Mouse (Mus musculus): ENCODE data around the gene Dgki. TPM values are rescaled to one million over a fixed set of nuclear protein-coding genes. Genes with fewer than 3 reads are reported as not detected.

Gene Dgki
- total and polyA plus RNA-seq, 3 experiments = not detected

DNA sequence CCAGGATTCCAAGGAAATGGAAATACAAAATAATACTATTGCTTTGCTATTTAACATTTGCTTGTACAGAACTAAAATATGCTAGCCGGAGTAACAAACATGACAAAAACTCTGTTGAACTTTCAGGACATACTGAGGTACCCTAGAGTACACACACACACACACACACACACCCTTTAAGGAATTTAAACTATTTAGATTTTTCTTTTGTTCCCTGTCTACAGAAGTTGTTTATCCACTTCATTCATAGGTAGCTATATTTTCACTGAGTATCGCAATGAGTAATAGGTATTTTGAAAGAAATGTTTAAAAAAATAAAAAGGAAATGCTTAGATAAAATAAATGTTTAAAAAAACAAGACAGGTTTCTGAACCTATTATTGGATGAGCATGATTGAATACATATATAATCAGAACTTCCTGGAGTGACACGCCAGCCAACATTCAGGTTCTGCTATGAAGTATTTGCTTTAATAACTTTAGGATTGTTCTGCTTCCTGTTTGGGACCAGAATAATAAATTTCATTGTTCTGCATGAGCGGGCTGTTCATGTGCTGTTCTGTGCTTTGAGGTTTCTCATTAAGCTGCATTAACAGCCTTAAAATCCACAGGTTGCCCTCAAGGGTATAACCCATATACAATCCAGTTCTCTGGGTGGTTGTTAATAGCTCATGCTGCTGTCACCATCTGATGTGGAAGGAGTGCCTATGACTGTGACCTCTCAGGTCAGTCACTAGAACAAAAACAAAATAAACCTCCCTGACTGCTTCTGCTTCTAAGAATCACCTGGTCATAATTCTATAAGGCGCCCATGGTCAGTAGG, 457.7 kb downstream of the Dgki start:
- H3K79me2 ChIP-seq (ENCODE audit: control insufficient read depth, insufficient read depth, low read length, poor library complexity) = no peaks in the 10 kb centered on the region
- no peak overlapping the region for H3K9ac ChIP-seq (ENCODE audit: control insufficient read depth, low read depth, low read length, poor library complexity, severe bottlenecking)
- no peaks in the 10 kb centered on the region for H3K9me3 ChIP-seq (replicated peaks; ENCODE audit: insufficient read depth, low read length)
- H3K4me1 ChIP-seq (ENCODE audit: control insufficient read depth in 1 of 2, insufficient read depth in 2 of 2, low read length in 2 of 2) = no peaks in the 10 kb centered on the region
- H3K27ac ChIP-seq (ENCODE audit: control insufficient read depth, low read depth, low read length) = no peak overlapping the region
- H3K36me3 ChIP-seq (ENCODE audit: control insufficient read depth in 1 of 2, insufficient read depth in 2 of 2, low read length in 2 of 2) = no peaks in the 10 kb centered on the region
- DNase-seq (ENCODE audit: low read depth, low spot score) = no peak
- no peaks in the 10 kb centered on the region for H3K27me3 ChIP-seq (ENCODE audit: control insufficient read depth in 1 of 2, insufficient read depth in 2 of 2, low read length in 2 of 2)
- no peak overlapping the region for H3K4me3 ChIP-seq (ENCODE audit: control insufficient read depth in 1 of 2, insufficient read depth in 1 of 2, low read depth in 2 of 2, low read length in 2 of 2)
- TF ChIP-seq SMC3 (IDR thresholded peaks at IDR 0.05; ENCODE audit: low read depth, low read length) (no peak), MAFK (IDR thresholded peaks at IDR 0.05; ENCODE audit: borderline replicate concordance, low read depth, low read length) (no peak), MAX (IDR thresholded peaks at IDR 0.05; ENCODE audit: low read length) (no peak), NRF1 (IDR thresholded peaks at IDR 0.05; ENCODE audit: insufficient read depth, low read depth, low read length, poor library complexity, severe bottlenecking) (no peak), GATA1 (IDR thresholded peaks at IDR 0.05; ENCODE audit: low read depth, low read length) (no peak), GABPA (IDR thresholded peaks at IDR 0.05; ENCODE audit: low read depth, low read length) (no peak), EP300 (IDR thresholded peaks at IDR 0.05; ENCODE audit: low read depth in 1 of 2, low read length in 2 of 2) (no peak), TCF12 (IDR thresholded peaks at IDR 0.05; ENCODE audit: low read depth, low read length) (no peak), HCFC1 (IDR thresholded peaks at IDR 0.05; ENCODE audit: low read depth, low read length) (no peak), ELF1 (IDR thresholded peaks at IDR 0.05; ENCODE audit: low read depth, low read length) (no peak), JUND (IDR thresholded peaks at IDR 0.05; ENCODE audit: low read depth, low read length) (no peak), TBP (IDR thresholded peaks at IDR 0.05; ENCODE audit: low read depth, low read length) (no peak)

DNA sequence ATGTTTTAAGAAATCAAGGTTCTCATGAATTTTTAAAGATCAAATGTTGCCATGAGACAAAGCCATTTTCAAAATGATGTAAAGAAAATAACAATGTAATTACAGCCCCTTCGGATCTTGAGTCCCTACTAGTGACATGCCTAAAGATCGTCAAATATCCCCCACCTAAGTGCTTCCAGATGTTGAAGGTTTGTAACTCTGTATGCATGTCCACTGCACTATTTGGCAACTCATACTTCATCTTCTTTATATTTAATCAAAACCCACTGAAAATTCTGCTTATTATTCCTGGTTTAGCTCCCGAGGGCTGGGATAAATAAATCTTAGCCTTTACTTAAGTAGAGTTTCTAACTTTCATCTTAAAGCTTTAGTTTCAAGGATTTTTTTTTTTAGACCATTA, 458.3 kb downstream of the Dgki start:
- H3K9ac ChIP-seq (ENCODE audit: control insufficient read depth, low read depth, low read length, poor library complexity, severe bottlenecking) = no peak overlapping the region
- TF ChIP-seq ELF1 (IDR thresholded peaks at IDR 0.05; ENCODE audit: low read depth, low read length) = no peak
- no peak for TF ChIP-seq CTCF (IDR thresholded peaks at IDR 0.05 in 2 of 3, conservative IDR thresholded peaks at IDR 0.05 in 1 of 3; ENCODE audit: control insufficient read depth in 1 of 3, insufficient read depth in 1 of 3, low read depth in 2 of 3, low read length in 3 of 3, poor library complexity in 1 of 3, severe bottlenecking in 1 of 3)
- no peak for TF ChIP-seq NELFE (IDR thresholded peaks at IDR 0.05; ENCODE audit: low read depth, low read length)
- no peak for TF ChIP-seq MYB (IDR thresholded peaks at IDR 0.05; ENCODE audit: low read depth, low read length)
- TF ChIP-seq POLR2A (IDR thresholded peaks at IDR 0.05; ENCODE audit: control insufficient read depth in 1 of 2, insufficient read depth in 1 of 2, low read depth in 1 of 2, low read length in 2 of 2, poor library complexity in 1 of 2) = no peak
- TF ChIP-seq RCOR1 (IDR thresholded peaks at IDR 0.05; ENCODE audit: low read depth, low read length) = no peak
- no peak for TF ChIP-seq HCFC1 (IDR thresholded peaks at IDR 0.05; ENCODE audit: low read depth, low read length)
- TF ChIP-seq GATA1 (IDR thresholded peaks at IDR 0.05; ENCODE audit: low read depth, low read length) = no peak
- TF ChIP-seq POLR2AphosphoS2 (IDR thresholded peaks at IDR 0.05; ENCODE audit: low read length) = no peak
- no peak for TF ChIP-seq USF1 (IDR thresholded peaks at IDR 0.05; ENCODE audit: low read depth, low read length)
- TF ChIP-seq SMC3 (IDR thresholded peaks at IDR 0.05; ENCODE audit: low read depth, low read length) = no peak
- TF ChIP-seq ZC3H11A (IDR thresholded peaks at IDR 0.05; ENCODE audit: low read depth, low read length) = no peak
- TF ChIP-seq MAFK (IDR thresholded peaks at IDR 0.05; ENCODE audit: borderline replicate concordance, low read depth, low read length) = no peak
- no peak for TF ChIP-seq ZNF384 (IDR thresholded peaks at IDR 0.05; ENCODE audit: low read depth, low read length)
- no peak for TF ChIP-seq ZKSCAN1 (IDR thresholded peaks at IDR 0.05; ENCODE audit: low read depth, low read length)
- TF ChIP-seq EP300 (IDR thresholded peaks at IDR 0.05; ENCODE audit: low read depth in 1 of 2, low read length in 2 of 2) = no peak
- no peak for TF ChIP-seq CHD2 (IDR thresholded peaks at IDR 0.05; ENCODE audit: low read length)
- no peak for TF ChIP-seq MYC (IDR thresholded peaks at IDR 0.05; ENCODE audit: low read depth, low read length)
- no peak for TF ChIP-seq KAT2A (conservative IDR thresholded peaks at IDR 0.05; ENCODE audit: low read depth, low read length)
- H3K79me2 ChIP-seq (ENCODE audit: control insufficient read depth, insufficient read depth, low read length, poor library complexity) = no peaks in the 10 kb centered on the region
- no peak overlapping the region for H3K27ac ChIP-seq (ENCODE audit: control insufficient read depth, low read depth, low read length)
- H3K9me3 ChIP-seq (replicated peaks; ENCODE audit: insufficient read depth, low read length) = no peaks in the 10 kb centered on the region
- H3K27me3 ChIP-seq (ENCODE audit: control insufficient read depth in 1 of 2, insufficient read depth in 2 of 2, low read length in 2 of 2) = no peaks in the 10 kb centered on the region
- DNase-seq (ENCODE audit: low read depth, low spot score) = no peak
- no peaks in the 10 kb centered on the region for H3K36me3 ChIP-seq (ENCODE audit: control insufficient read depth in 1 of 2, insufficient read depth in 2 of 2, low read length in 2 of 2)
- no peak overlapping the region for H3K4me3 ChIP-seq (ENCODE audit: control insufficient read depth in 1 of 2, insufficient read depth in 1 of 2, low read depth in 2 of 2, low read length in 2 of 2)
- H3K4me1 ChIP-seq (ENCODE audit: control insufficient read depth in 1 of 2, insufficient read depth in 2 of 2, low read length in 2 of 2) = no peaks in the 10 kb centered on the region
